Mouse (Mus musculus) spleen, adult 2 months (tissue): ENCODE measurements at regions not wholly inside any gene's neighbourhood (a gene's known extent, or its start where the extent isn't known, plus 50 kb on each side); places are given as distances from the start of the nearest gene placed in this dataset.

Experiments used
- CTCF ChIP-seq: fragments of 200-500 bp; IDR thresholded peaks from 2 replicates; pipeline ENCODE4 v1.5.1; 2011; ENCODE audit warnings: mild to moderate bottlenecking, inconsistent platforms; ENCODE audit not compliant: insufficient read depth, insufficient read length, insufficient replicate concordance; ENCODE audit errors: extremely low read depth
- POLR2A ChIP-seq: fragments of 200-500 bp; IDR thresholded peaks from 2 replicates; pipeline ENCODE4 v1.6.1; 2011; ENCODE audit warnings: low read depth, low read length, inconsistent platforms

GRCm38 (mm10) chr3:115787360-115787759 is 72.5 kb upstream of the S1pr1 start:
- no peak for TF ChIP-seq POLR2A
- TF ChIP-seq CTCF: no peak
